Mouse (Mus musculus): ENCODE measurements around the gene Eml4.

Gene Eml4

GRCm38 (mm10) chr17:83382752-83383151 lies 32.0 kb downstream of the Eml4 start:
- no peak for DNase-seq

- DNase-seq = no peak
These were observed 34.2 kb downstream of the Eml4 start for GRCm38 (mm10) chr17:83384981-83385380.

DNA sequence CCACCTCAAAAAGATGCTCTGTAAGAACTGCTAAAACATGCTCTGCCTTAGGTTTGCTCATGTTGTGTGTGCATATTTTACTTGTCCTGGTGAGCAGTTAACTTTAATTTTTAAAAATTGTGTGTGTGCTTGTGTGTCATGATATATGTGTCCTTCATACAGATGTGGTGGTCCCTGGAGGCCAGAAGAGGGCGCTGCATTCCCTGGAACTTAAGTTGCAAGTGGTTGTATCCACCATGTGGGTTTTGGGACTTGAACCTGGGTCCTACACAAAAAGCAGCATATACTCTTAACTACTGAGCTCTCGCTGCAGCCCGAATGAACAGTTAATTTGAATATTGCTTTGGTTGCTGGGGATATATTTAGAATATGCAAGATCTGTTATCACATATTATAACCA lies 36.4 kb downstream of the Eml4 start:
- DNase-seq = no peak

DNA sequence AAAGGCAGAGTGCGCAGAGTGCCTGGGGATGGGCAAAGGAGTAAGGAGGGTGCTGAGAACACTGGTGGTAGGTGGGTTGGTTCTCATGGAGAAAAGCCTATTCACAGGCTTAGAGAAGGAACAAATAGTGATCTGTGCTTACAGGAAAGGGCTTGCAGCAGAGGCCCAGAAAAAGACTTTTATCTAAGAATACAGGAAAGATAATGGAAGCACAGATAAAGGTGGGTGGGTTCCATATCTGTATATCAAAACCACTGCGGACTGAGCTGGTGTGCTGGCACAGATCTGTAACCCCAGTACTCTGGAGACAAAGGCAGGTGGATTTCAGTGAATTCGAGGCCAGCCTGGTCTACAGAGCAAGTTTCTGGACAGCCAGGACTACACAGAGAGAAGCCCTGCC lies 43.3 kb downstream of the Eml4 start:
- no peak for DNase-seq

DNA sequence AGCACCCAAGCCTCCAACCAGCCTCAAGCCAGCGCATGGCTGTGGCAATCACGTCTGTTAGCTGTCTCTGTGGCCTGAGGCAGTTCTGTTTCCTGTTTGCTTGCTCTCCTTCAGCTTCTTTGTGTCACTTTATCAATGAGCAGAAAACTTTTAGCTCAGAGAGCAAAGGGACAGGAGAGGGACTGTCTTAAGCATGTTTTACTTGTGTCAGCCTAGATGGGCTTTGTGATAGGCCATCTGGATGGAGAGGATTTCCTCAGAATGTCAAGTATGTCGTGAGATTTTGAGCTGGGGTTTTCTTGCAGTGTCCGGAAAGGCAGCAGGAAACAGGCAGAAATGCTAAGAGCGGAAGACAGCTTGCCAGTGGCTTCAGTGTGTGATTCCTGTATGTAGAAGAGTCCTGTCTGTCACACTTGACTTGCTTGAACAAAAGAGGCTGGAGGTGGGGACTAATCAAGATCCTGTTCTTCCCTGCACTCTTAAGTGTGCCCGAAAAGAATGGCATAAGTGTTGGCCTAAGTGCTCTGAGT lies 46.9 kb downstream of the Eml4 start:
- peak; percentile 95 for DNase-seq

DNA sequence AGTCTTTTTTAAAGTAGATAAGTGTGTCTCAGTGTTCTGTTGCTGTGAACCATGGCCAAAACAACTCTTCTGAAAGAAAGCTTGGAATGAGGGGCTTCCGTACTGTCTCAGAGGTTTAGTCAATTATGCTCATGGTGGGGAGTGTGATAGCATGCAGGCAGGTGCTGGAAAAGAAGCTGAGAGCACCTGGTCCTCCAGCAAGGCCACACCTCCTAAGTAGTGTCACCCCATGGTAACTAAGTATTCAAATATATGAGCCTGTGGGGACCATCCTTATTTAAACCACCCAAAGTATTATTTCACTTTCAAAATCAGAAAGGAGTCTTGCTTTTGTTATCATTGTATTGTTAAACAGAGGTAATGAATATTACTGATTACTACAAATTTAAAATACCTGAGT lies 48.0 kb downstream of the Eml4 start:
- no peak for DNase-seq

DNA sequence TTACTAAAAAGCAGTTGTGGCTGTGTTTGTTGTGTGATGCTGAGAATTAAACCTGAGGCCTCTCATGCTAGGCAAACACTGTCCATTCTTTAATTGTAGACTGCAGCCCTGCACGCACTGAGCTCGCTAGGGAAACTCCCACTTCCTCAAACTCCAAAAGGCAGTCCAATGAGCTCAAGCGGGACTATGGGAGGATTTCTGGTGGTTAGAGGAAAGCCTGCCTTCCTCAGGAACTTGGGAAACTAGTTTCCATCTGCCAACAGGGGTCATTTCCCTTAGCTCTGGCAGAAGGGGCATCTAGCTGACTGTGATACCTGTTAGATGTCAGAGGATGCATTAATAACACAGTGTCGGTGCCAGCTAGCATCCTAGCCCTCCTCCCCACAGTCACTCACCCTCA lies 79.9 kb downstream of the Eml4 start:
- DNase-seq = peak; percentile 94

- DNase-seq = no peak
These were observed 92.7 kb downstream of the Eml4 start for GRCm38 (mm10) chr17:83443406-83443805.

DNA sequence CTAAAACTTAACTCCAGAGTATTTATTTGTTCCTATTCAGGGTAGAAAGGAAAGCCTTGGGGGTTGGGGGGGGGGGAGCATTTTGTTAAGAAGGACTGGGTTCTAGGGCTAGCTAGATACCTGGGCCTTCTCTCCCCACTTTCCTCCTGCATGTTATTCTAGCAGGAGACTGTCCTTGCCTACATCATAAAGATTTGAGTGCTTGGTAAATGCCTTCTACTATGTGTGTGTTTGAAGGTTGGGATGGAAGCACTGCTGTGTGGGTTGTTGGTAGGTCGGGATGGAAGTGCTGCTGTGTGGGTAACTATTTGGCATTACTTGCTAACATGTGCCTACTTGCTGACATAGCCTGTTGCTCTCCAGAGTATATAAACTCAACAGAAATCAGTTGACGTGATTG lies 98.9 kb downstream of the Eml4 start:
- no peak for DNase-seq

- DNase-seq = peak; percentile 86
These were observed 100.6 kb downstream of the Eml4 start for GRCm38 (mm10) chr17:83451367-83451766.

DNA sequence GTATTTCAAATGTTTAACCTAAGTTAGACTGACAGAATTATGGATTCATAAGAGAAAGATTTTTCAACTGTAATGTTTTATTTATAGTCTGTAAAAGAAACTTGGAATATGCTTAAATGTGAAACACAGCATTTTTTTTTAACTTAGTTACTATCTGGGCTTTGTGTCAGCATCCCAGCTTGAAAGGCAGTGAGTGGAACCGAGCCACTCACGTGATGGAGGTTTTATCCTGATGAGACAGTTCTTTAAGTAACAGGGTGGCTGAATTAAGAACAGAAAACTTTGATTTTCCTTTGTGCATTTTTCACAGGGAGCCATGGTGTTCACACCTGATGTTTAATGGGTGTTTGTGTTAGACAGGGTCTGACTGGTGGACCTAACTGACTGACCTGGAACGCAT lies 101.1 kb downstream of the Eml4 start:
- peak; percentile 58 for DNase-seq

GRCm38 (mm10) chr17:83452451-83452850 lies 101.7 kb downstream of the Eml4 start:
- peak; percentile 71 for DNase-seq

DNA sequence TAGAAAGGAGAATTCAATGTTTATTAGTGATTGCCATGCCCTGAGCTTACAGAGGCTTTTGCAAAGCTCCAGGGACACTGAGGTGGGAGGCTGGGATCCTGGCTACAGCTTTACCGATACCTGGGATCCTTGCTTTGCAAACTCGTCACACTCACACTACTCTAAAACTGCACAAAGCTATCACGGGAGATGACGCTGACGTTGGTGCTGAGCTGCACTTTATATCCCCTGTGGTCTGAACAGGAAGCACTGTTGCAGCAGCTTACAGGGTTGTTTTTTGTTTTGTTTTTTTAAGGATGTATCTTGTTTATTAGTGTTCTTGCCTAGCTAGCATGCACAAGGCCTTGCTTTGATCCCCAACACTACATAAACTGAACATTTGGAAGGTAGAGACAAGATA lies 102.9 kb downstream of the Eml4 start:
- DNase-seq = peak; percentile 54

DNA sequence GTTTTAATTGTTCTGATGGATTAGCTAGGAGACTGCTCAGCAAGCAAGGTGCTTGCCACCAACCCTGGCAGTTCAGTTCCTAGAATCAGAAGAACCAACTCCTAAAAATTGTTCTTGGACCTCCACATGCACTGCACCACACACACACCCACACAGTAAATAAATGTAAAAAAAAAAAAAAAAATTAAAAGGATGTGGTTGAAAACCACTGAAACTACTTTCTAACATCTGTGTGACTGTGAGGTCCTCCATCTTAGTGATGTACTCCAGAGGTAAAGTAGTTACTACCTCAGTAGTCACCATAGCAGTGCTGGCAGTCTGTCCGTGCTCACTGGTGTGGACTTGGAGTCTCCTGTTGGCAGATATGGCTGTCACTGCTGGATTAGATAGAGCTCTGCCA lies 106.5 kb downstream of the Eml4 start:
- peak; percentile 57 for DNase-seq

- peak; percentile 77 for DNase-seq
These were observed 115.2 kb downstream of the Eml4 start for GRCm38 (mm10) chr17:83465969-83466368.

DNA sequence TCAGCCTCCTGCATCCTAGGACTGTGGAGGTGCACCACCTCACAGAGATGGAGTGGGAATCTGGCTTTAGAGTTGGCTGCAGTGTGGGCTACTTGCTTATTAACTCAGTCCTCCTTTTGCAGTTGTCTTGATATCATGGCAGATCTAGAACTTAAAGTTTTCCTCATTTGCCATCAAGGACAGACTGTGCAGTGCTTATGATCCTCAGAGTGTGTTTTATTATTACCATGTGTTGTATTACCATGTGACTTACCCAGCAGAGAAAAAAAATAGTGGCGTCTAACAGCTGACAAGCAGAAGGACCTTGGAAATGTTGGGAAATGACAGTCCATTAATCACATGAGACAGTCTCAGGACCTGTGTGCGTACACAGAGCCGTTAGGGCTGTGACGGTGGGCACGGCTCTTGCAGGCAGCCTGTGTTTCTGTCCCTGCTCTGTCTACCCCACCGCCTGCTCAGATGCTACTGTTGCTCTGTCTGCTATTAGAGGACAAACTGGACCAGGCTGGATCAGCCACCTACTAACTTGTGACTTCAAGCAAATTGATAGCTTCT lies 116.0 kb downstream of the Eml4 start:
- DNase-seq = peak; percentile 36

- DNase-seq = peak; percentile 40
These were observed 118.9 kb downstream of the Eml4 start for GRCm38 (mm10) chr17:83469586-83469985.

DNA sequence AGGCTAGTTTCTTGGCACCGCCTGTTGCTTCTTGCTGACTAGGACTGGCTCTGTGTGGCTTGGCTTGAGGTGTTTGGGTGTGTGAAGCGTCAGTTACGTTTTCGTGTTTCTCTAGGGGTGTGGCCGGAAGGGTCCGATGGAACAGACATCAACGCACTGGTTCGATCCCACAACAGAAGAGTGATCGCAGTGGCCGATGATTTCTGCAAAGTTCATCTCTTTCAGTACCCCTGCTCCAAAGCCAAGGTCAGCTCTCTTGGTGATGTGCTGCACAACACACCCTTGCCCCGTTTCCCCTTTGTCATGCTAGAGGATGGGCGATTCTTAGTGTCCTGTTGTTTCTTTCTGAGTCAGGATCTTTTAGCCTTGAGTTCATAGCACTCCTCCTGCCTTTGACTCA lies 126.4 kb downstream of the Eml4 start:
- no peak for DNase-seq

GRCm38 (mm10) chr17:83481551-83481950 lies 130.8 kb downstream of the Eml4 start:
- no peak for DNase-seq

GRCm38 (mm10) chr17:83482817-83483536 lies 132.2 kb downstream of the Eml4 start:
- no peak for DNase-seq

DNA sequence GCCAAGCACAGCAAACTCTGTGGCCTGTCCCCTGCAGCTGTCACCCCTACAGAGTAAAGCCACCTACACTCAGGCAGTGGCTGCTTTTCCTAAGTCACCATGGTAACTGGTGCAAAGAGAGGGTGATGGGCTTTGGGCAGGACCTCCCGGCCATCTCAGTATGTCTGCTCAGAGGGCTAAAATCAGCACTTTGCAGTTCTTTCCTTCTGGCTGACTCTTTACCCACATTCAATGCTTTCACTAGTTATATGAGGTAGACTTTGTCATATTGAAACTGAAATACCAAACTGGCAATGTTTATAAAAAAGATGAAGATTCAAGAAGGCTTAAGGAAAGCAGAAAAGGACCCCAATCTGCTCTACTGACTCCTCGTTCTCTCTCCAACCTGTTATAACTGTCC lies 133.1 kb downstream of the Eml4 start:
- no peak for DNase-seq

- DNase-seq = no peak
These were observed 137.0 kb downstream of the Eml4 start for GRCm38 (mm10) chr17:83487762-83488161.

- no peak for DNase-seq
These were observed 148.2 kb downstream of the Eml4 start for GRCm38 (mm10) chr17:83498889-83499288.

GRCm38 (mm10) chr17:83499692-83500091 lies 149.0 kb downstream of the Eml4 start:
- no peak for DNase-seq

DNA sequence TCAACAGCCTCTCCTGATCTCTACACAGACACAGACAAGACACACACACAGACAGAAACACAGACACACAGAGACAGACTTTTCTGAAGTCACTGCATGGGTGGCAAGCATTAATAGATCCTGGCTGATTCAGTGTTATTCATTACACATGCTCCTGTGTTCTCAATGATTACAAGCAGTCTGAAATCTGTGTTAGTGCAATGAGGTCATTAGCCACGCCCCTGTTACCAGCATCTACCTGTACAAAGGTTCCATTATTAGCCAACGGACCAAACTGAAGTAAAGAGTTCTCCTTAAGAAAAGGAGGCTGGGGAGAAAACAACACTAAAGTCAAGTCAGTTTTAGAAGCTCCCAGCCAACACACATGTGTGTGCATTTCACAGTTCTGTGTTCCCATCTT lies 153.0 kb downstream of the Eml4 start:
- DNase-seq = no peak

Measured in heart, adult 11 months (tissue).